Mouse (Mus musculus) forebrain, embryonic 13.5 days (tissue): Measurements from ENCODE around the gene Tcp11. TPM values are rescaled to one million over a fixed set of nuclear protein-coding genes. Genes with fewer than 3 reads are reported as not detected.

ENCODE experiments used
- ATAC-seq: fragments of 200-750 bp; cut with Nextera tagmentation; 2 replicates; pipeline ENCODE4 v1.8.0; 2017
- H3K27ac ChIP-seq: fragments of 300-500 bp; sonication (generic); 2 replicates; pipeline ENCODE4 v1.5.1; 2015; ENCODE audit warnings: inconsistent platforms, mild to moderate bottlenecking, moderate library complexity
- H3K27me3 ChIP-seq: fragments of 300-500 bp; sonication (generic); 2 replicates; pipeline ENCODE4 v1.6.1; 2015; ENCODE audit warnings: mild to moderate bottlenecking, inconsistent platforms
- H3K36me3 ChIP-seq: fragments of 300-500 bp; sonication (generic); 2 replicates; pipeline ENCODE4 v1.6.1; 2015; ENCODE audit warnings: mild to moderate bottlenecking, inconsistent platforms; ENCODE audit not compliant: poor library complexity, severe bottlenecking
- H3K4me1 ChIP-seq: fragments of 300-500 bp; sonication (generic); 2 replicates; pipeline ENCODE4 v1.6.1; 2015; ENCODE audit warnings: inconsistent platforms
- H3K4me2 ChIP-seq: fragments of 300-500 bp; sonication (generic); 2 replicates; pipeline ENCODE4 v1.6.1; 2015; ENCODE audit warnings: inconsistent platforms, mild to moderate bottlenecking, moderate library complexity
- H3K4me3 ChIP-seq: fragments of 300-500 bp; sonication (generic); 2 replicates; pipeline ENCODE4 v1.5.1; 2015; ENCODE audit warnings: mild to moderate bottlenecking, inconsistent platforms
- H3K9ac ChIP-seq: fragments of 300-500 bp; sonication (generic); 2 replicates; pipeline ENCODE4 v1.6.1; 2015; ENCODE audit warnings: mild to moderate bottlenecking, inconsistent platforms
- H3K9me3 ChIP-seq: fragments of 300-500 bp; sonication (generic); replicated peaks from 2 replicates; pipeline ENCODE4 v1.6.1; 2016; ENCODE audit warnings: inconsistent platforms
- WGBS: fragments of 180-500 bp; shearing (Covaris S2); methylation state at CpG from one replicate; pipeline ENCODE4 v1.1.7; 2015; 5-methylcytosine and 5-hydroxymethylcytosine counted together
- polyA plus RNA-seq: library from polyadenylated mRNA; unstranded; fragments of >200 nt; fragmentation: Nextera tagmentation; extraction: Ambion mirVana; gene quantifications from 2 replicates; pipeline ENCODE4 v1.2.1, GENCODE M21; 2015

Tcp11 gene
- polyA plus RNA-seq, 1 experiment from 2014 or later: 1.4 TPM

- H3K4me3 ChIP-seq: no peak overlapping the region
- peak; percentile 70 for ATAC-seq
- no peaks in the 10 kb centered on the region for H3K4me1 ChIP-seq
- H3K4me2 ChIP-seq: no peak overlapping the region
- 0 out of 2 replicates have a peak overlapping the region, but pooled peaks have one; percentile 12 for H3K9ac ChIP-seq
- peak overlapping the region; percentile 44; the same call in 1 of the 2 replicates for H3K27ac ChIP-seq
- no peaks in the 10 kb centered on the region for H3K27me3 ChIP-seq
- no peaks in the 10 kb centered on the region for H3K9me3 ChIP-seq
- H3K36me3 ChIP-seq: peaks cover 55% of the 10 kb centered on the region
- 44% methylated on average over 7 of the region's 7 CpGs for WGBS
Measured at GRCm38 (mm10) chr17:28061472-28061871, 19.0 kb downstream of the Tcp11 start.

- H3K9me3 ChIP-seq: no peaks in the 10 kb centered on the region
- WGBS: 92% methylated on average over 11 of the region's 11 CpGs
- H3K9ac ChIP-seq: no peak overlapping the region
- H3K4me1 ChIP-seq: no peaks in the 10 kb centered on the region
- H3K27me3 ChIP-seq: no peaks in the 10 kb centered on the region
- H3K27ac ChIP-seq: no peak overlapping the region
- no peak for ATAC-seq
- no peak overlapping the region for H3K4me2 ChIP-seq
- H3K4me3 ChIP-seq: no peak overlapping the region
- H3K36me3 ChIP-seq: peaks cover 61% of the 10 kb centered on the region
Measured at GRCm38 (mm10) chr17:28060681-28061080, 19.8 kb downstream of the Tcp11 start.

- H3K9ac ChIP-seq: no peak overlapping the region
- no peak for ATAC-seq
- H3K9me3 ChIP-seq: no peaks in the 10 kb centered on the region
- H3K27ac ChIP-seq: no peak overlapping the region
- H3K4me1 ChIP-seq: no peaks in the 10 kb centered on the region
- H3K4me3 ChIP-seq: no peak overlapping the region
- WGBS: 84% methylated on average over 13 of the region's 13 CpGs
- peaks cover 82% of the 10 kb centered on the region for H3K36me3 ChIP-seq
- H3K4me2 ChIP-seq: no peak overlapping the region
- H3K27me3 ChIP-seq: no peaks in the 10 kb centered on the region
Measured at GRCm38 (mm10) chr17:28058346-28058745, 22.1 kb downstream of the Tcp11 start.

- Histone ChIP-seq H3K36me3 (peaks cover 87% of the 10 kb centered on the region), H3K4me1 (0 out of 2 replicates have a peak, but pooled peaks cover 4% of the 10 kb centered on the region), H3K27ac (no peak overlapping the region), H3K9ac (no peak overlapping the region), H3K9me3 (no peaks in the 10 kb centered on the region), H3K4me3 (no peak overlapping the region), H3K27me3 (no peaks in the 10 kb centered on the region), H3K4me2 (no peak overlapping the region)
- 82% methylated on average over 21 of the region's 21 CpGs for WGBS
- no peak for ATAC-seq
Measured at GRCm38 (mm10) chr17:28052293-28052863, 28.1 kb downstream of the Tcp11 start.

GRCm38 (mm10) chr17:28050210-28050609 lies 30.2 kb downstream of the Tcp11 start:
- Histone ChIP-seq H3K4me1 (0 out of 2 replicates have a peak, but pooled peaks cover 4% of the 10 kb centered on the region), H3K9me3 (no peaks in the 10 kb centered on the region), H3K4me3 (no peak overlapping the region), H3K4me2 (no peak overlapping the region), H3K27me3 (no peaks in the 10 kb centered on the region), H3K9ac (no peak overlapping the region), H3K36me3 (peaks cover 70% of the 10 kb centered on the region), H3K27ac (no peak overlapping the region)
- WGBS: 92% methylated on average over 8 of the region's 8 CpGs
- ATAC-seq: no peak

GRCm38 (mm10) chr17:28048425-28048824 lies 32.0 kb downstream of the Tcp11 start:
- Histone ChIP-seq H3K36me3 (peaks cover 67% of the 10 kb centered on the region), H3K4me1 (peaks cover 17% of the 10 kb centered on the region), H3K27me3 (no peaks in the 10 kb centered on the region), H3K4me2 (no peak overlapping the region), H3K9me3 (no peaks in the 10 kb centered on the region), H3K27ac (no peak overlapping the region), H3K4me3 (no peak overlapping the region), H3K9ac (no peak overlapping the region)
- ATAC-seq: peak; percentile 80; the same call in 1 of the 2 replicates
- WGBS: 47% methylated on average over 4 of the region's 4 CpGs

GRCm38 (mm10) chr17:28047520-28047919 lies 32.9 kb downstream of the Tcp11 start:
- Histone ChIP-seq H3K9me3 (no peaks in the 10 kb centered on the region), H3K27ac (no peak overlapping the region), H3K36me3 (peaks cover 63% of the 10 kb centered on the region), H3K9ac (no peak overlapping the region), H3K4me3 (no peak overlapping the region), H3K4me2 (no peak overlapping the region), H3K27me3 (no peaks in the 10 kb centered on the region), H3K4me1 (peaks cover 26% of the 10 kb centered on the region)
- WGBS: 83% methylated on average over 5 of the region's 5 CpGs
- ATAC-seq: no peak

- no peaks in the 10 kb centered on the region for H3K27me3 ChIP-seq
- peaks cover 31% of the 10 kb centered on the region for H3K4me1 ChIP-seq
- H3K27ac ChIP-seq: no peak overlapping the region
- H3K4me2 ChIP-seq: no peak overlapping the region
- no peak for ATAC-seq
- H3K9me3 ChIP-seq: no peaks in the 10 kb centered on the region
- no peak overlapping the region for H3K4me3 ChIP-seq
- peaks cover 58% of the 10 kb centered on the region for H3K36me3 ChIP-seq
- H3K9ac ChIP-seq: no peak overlapping the region
- 86% methylated on average over 5 of the region's 5 CpGs for WGBS
Measured at GRCm38 (mm10) chr17:28047017-28047416, 33.4 kb downstream of the Tcp11 start.

- H3K4me2 ChIP-seq: peak overlapping the region; percentile 58
- peak overlapping the region; percentile 83 for H3K27ac ChIP-seq
- peak overlapping the region; percentile 72 for H3K9ac ChIP-seq
- WGBS: 29% methylated on average over 23 of the region's 23 CpGs
- H3K4me3 ChIP-seq: peak overlapping the region; percentile 25
- H3K4me1 ChIP-seq: peaks cover 58% of the 10 kb centered on the region
- peak; percentile 83 for ATAC-seq
- no peaks in the 10 kb centered on the region for H3K9me3 ChIP-seq
- no peaks in the 10 kb centered on the region for H3K27me3 ChIP-seq
- H3K36me3 ChIP-seq: peaks cover 32% of the 10 kb centered on the region
Measured at GRCm38 (mm10) chr17:28042299-28042771, 38.1 kb downstream of the Tcp11 start.

- 51% methylated on average over 13 of the region's 13 CpGs for WGBS
- H3K4me2 ChIP-seq: peak overlapping the region; percentile 58
- no peak for ATAC-seq
- H3K9me3 ChIP-seq: no peaks in the 10 kb centered on the region
- H3K9ac ChIP-seq: peak overlapping the region; percentile 72
- peaks cover 31% of the 10 kb centered on the region for H3K36me3 ChIP-seq
- H3K27me3 ChIP-seq: no peaks in the 10 kb centered on the region
- H3K4me3 ChIP-seq: peak overlapping the region; percentile 25
- H3K27ac ChIP-seq: peak overlapping the region; percentile 83
- H3K4me1 ChIP-seq: peaks cover 68% of the 10 kb centered on the region
Measured at GRCm38 (mm10) chr17:28041298-28041697, 39.1 kb downstream of the Tcp11 start.

- 7% methylated on average over 16 of the region's 16 CpGs for WGBS
- peak overlapping the region; percentile 58 for H3K4me2 ChIP-seq
- peak; percentile 63 for ATAC-seq
- no peaks in the 10 kb centered on the region for H3K27me3 ChIP-seq
- H3K9ac ChIP-seq: peak overlapping the region; percentile 72
- peaks cover 31% of the 10 kb centered on the region for H3K36me3 ChIP-seq
- peak overlapping the region; percentile 83 for H3K27ac ChIP-seq
- H3K9me3 ChIP-seq: no peaks in the 10 kb centered on the region
- H3K4me1 ChIP-seq: peaks cover 69% of the 10 kb centered on the region
- peak overlapping the region; percentile 25 for H3K4me3 ChIP-seq
Measured at GRCm38 (mm10) chr17:28040620-28041019, 39.8 kb downstream of the Tcp11 start.

- peak overlapping the region; percentile 14; the same call in 1 of the 2 replicates for H3K9ac ChIP-seq
Measured at GRCm38 (mm10) chr17:28036813-28037756, 43.4 kb downstream of the Tcp11 start.

More at GRCm38 (mm10) chr17:28036813-28037756, 43.4 kb downstream of the Tcp11 start:
- Histone ChIP-seq H3K9me3 (no peaks in the 10 kb centered on the region), H3K4me1 (peaks cover 73% of the 10 kb centered on the region), H3K27ac (peak overlapping the region; percentile 84), H3K36me3 (peaks cover 13% of the 10 kb centered on the region), H3K4me2 (no peak overlapping the region), H3K27me3 (no peaks in the 10 kb centered on the region), H3K4me3 (no peak overlapping the region)
- 45% methylated on average over 14 of the region's 14 CpGs for WGBS
- peak; percentile 63; the same call in 1 of the 2 replicates for ATAC-seq
